In the genomic region with DNA sequence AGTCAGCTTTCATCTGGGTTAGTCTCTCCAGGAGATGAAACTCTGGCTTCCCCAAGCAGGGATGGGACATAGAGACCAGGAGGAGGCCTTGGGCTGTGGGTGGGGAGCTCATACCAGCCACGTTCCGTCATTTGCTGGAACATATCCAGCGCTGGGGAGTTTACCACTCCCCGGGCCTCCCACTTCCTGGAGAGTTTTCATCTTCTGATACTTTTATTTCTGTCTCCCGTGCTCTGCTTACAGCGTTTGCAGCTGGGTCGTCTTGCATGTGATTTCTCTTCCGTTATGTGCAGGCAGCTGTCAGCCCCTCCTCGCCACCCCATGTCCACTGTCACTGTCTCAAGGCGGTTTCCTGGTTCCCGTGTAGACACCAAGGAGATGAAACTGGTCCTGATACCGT, we compare ENCODE assay signal across 9 mouse cellular contexts.
A peak's percentile ranks its signal among the peaks of the same experiment; 100 is the strongest.
DNase-seq lines count a peak whose midpoint lies in the region; ATAC-seq lines count a peak whose summit lies in the region.
"Had no signal": no experiment of that assay in that cellular context is flagged by ENCODE, and none has a peak within 500 bp of the region (broad histone marks: within the 10 kb centered on the region; RNA-seq: fewer than 3 reads in every experiment).

No protein-coding gene starts in this region.

- peak; percentile 9 for DNase-seq in 416B (ENCODE audit: low read depth)
- peak; percentile 51 for DNase-seq in T-cell, adult 2 months (ENCODE audit: low spot score)
- DNase-seq in kidney, adult 9 months: peak; percentile 76
- DNase-seq in lung, postnatal 4 days: peak; percentile 88 to 91
- DNase-seq in thymus, postnatal 4 days: peak; percentile 65

- no peak overlapping the region for H3K9ac ChIP-seq in forebrain, embryonic 12.5 days
- H3K9ac ChIP-seq: liver, embryonic 14.5 days had no signal

- peaks cover 10% of the 10 kb centered on the region for H3K4me1 ChIP-seq in forebrain, embryonic 12.5 days

- peak; percentile 18 for ATAC-seq in granulocyte monocyte progenitor cell, adult 5-6 weeks (replicated peaks; ENCODE audit: poor library complexity, severe bottlenecking)
- ATAC-seq in forebrain, embryonic 12.5 days (ENCODE audit: low FRiP score): no peak
- no peak for ATAC-seq in megakaryocyte, adult 5-6 weeks (ENCODE audit: poor library complexity, severe bottlenecking)

- no peaks in the 10 kb centered on the region for H3K9me3 ChIP-seq in forebrain, embryonic 12.5 days

- H3K4me3 ChIP-seq in forebrain, embryonic 12.5 days (replicated peaks): no peak overlapping the region

- no peak overlapping the region for H3K4me2 ChIP-seq in forebrain, embryonic 12.5 days

- peaks cover 48% of the 10 kb centered on the region for H3K36me3 ChIP-seq in forebrain, embryonic 12.5 days (replicated peaks)

- no peak overlapping the region for H3K27ac ChIP-seq in forebrain, embryonic 12.5 days
- H3K27ac ChIP-seq: liver, embryonic 14.5 days had no signal

- WGBS in forebrain, embryonic 12.5 days: 82% methylated on average over 12 of the region's 12 CpGs

- H3K27me3 ChIP-seq in forebrain, embryonic 12.5 days: no peaks in the 10 kb centered on the region

Comparison
In these comparisons a context has a peak if more than half of its experiments do, and no peak if none do; other contexts are left out.
1. DNase-seq: peak in every context shown above with its lines; median percentile 90 in lung, postnatal 4 days; 76 in kidney, adult 9 months; 65 in thymus, postnatal 4 days; 51 in T-cell, adult 2 months; 9 in 416B.